Mouse (Mus musculus) frontal cortex, postnatal 10 days (tissue): ENCODE data around the gene Wnt10a.
A peak's percentile ranks its signal among the peaks of the same experiment; 100 is the strongest.

Source experiments
- DNase-seq, 2 experiments: peaks; one replicate each; pipeline ENCODE4 v3.0.0; 2022; ENCODE audit warnings: low spot score in 2 of 2, mixed read lengths in 1 of 2

Wnt10a gene

GRCm38 (mm10) chr1:74791249-74791648 is at the start of gene Wnt10a:
Gene Wnt10a (plus strand): TSS chr1:74791516.
- no peak for DNase-seq

GRCm38 (mm10) chr1:74747335-74747734 is 44.0 kb upstream of the Wnt10a start:
- DNase-seq = no peak

- DNase-seq = peak in 1 of 2 experiments; percentile 34
Measured at GRCm38 (mm10) chr1:74748643-74749271, 42.6 kb upstream of the Wnt10a start, which contains the start of gene Prkag3. Gene Prkag3 (minus strand): TSS chr1:74749221.

GRCm38 (mm10) chr1:74749301-74749700 is 42.0 kb upstream of the Wnt10a start:
- DNase-seq = no peak

GRCm38 (mm10) chr1:74750683-74751082 is 40.6 kb upstream of the Wnt10a start:
- no peak for DNase-seq

- no peak for DNase-seq
Measured at GRCm38 (mm10) chr1:74752150-74752549, 39.2 kb upstream of the Wnt10a start.

GRCm38 (mm10) chr1:74752833-74753232 is 38.5 kb upstream of the Wnt10a start:
- no peak for DNase-seq

GRCm38 (mm10) chr1:74753266-74753974 is 37.9 kb upstream of the Wnt10a start:
- DNase-seq = no peak

GRCm38 (mm10) chr1:74754175-74754785 is 37.0 kb upstream of the Wnt10a start:
- DNase-seq = no peak

GRCm38 (mm10) chr1:74759773-74760172 is 31.5 kb upstream of the Wnt10a start:
- peak in 1 of 2 experiments; percentile 32 for DNase-seq

GRCm38 (mm10) chr1:74763081-74763480 is 28.2 kb upstream of the Wnt10a start:
- DNase-seq = peak; percentile 60 to 72

GRCm38 (mm10) chr1:74770727-74771466 is 20.4 kb upstream of the Wnt10a start:
- no peak for DNase-seq

GRCm38 (mm10) chr1:74771467-74771844 is 19.9 kb upstream of the Wnt10a start:
- DNase-seq = no peak

- DNase-seq = no peak
Measured at GRCm38 (mm10) chr1:74771845-74771930, 19.6 kb upstream of the Wnt10a start, which contains the start of gene Wnt6. Gene Wnt6 (plus strand): TSS chr1:74771892.

GRCm38 (mm10) chr1:74771931-74772620 is 19.2 kb upstream of the Wnt10a start:
- DNase-seq = no peak

GRCm38 (mm10) chr1:74773136-74773535 is 18.2 kb upstream of the Wnt10a start:
- DNase-seq = peak in 1 of 2 experiments; percentile 58

- no peak for DNase-seq
Measured at GRCm38 (mm10) chr1:74774062-74774461, 17.3 kb upstream of the Wnt10a start.

GRCm38 (mm10) chr1:74775816-74776215 is 15.5 kb upstream of the Wnt10a start:
- no peak for DNase-seq

GRCm38 (mm10) chr1:74778934-74779486 is 12.3 kb upstream of the Wnt10a start:
- DNase-seq = no peak

- DNase-seq = no peak
Measured at GRCm38 (mm10) chr1:74782045-74782444, 9.3 kb upstream of the Wnt10a start.

- DNase-seq = no peak
Measured at GRCm38 (mm10) chr1:74783554-74783953, 7.8 kb upstream of the Wnt10a start.
